ENCODE assay signal across 9 mouse cellular contexts in the genomic region with DNA sequence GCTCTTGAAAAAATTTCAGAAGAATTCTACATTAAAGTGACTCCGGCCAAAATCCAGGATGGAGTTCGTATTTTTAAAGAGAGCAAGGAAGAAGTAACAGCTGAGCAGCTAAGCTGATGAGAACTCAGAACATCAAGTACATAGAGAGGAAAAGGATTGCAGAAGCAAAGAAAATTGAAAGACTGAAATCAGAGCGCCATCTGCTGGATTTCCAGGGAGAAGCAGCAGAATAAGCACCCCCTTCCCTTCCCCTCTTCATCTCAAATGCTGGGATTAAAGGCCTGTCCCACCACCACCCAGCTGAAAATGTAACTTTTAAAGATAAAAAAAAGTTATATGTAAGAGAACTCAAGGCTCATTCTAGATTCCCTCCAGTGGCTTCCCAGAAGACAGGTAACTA. TPM values are rescaled to one million over a fixed set of nuclear protein-coding genes. Genes with fewer than 3 reads are reported as not detected.
A peak's percentile ranks its signal among the peaks of the same experiment; 100 is the strongest.
DNase-seq lines count a peak whose midpoint lies in the region; ATAC-seq and TF ChIP-seq lines count a peak whose summit lies in the region.
"Had no signal": no experiment of that assay in that cellular context is flagged by ENCODE, and none has a peak within 500 bp of the region (broad histone marks: within the 10 kb centered on the region; RNA-seq: fewer than 3 reads in every experiment).

No protein-coding gene starts in this region.

- no peaks in the 10 kb centered on the region for H3K4me1 ChIP-seq in forebrain, postnatal 0 days (ENCODE audit: insufficient read depth)
- peaks cover 16% of the 10 kb centered on the region for H3K4me1 ChIP-seq in forebrain, embryonic 15.5 days
- H3K4me1 ChIP-seq in embryonic fibroblast, embryonic 13.5 days (ENCODE audit: control insufficient read depth, insufficient read depth, low read length): no peaks in the 10 kb centered on the region

- H3K9me3 ChIP-seq in forebrain, postnatal 0 days (ENCODE audit: low read length): no peaks in the 10 kb centered on the region
- H3K9me3 ChIP-seq in forebrain, embryonic 15.5 days: no peaks in the 10 kb centered on the region
- H3K9me3 ChIP-seq: liver, embryonic 15.5 days had no signal

- peak; percentile 86 for TF ChIP-seq CTCF in forebrain, postnatal 0 days (IDR thresholded peaks at IDR 0.05; ENCODE audit: low read depth)
- TF ChIP-seq CTCF in embryonic fibroblast, embryonic 13.5 days (IDR thresholded peaks at IDR 0.05; ENCODE audit: borderline replicate concordance, insufficient read depth, low read length): 0 out of 2 replicates have a peak, but pooled peaks have one; percentile 13

- no peaks in the 10 kb centered on the region for H3K27me3 ChIP-seq in forebrain, postnatal 0 days (ENCODE audit: insufficient read depth, low read length)
- H3K27me3 ChIP-seq in forebrain, embryonic 15.5 days: no peaks in the 10 kb centered on the region
- H3K27me3 ChIP-seq: liver, embryonic 15.5 days had no signal

- H3K4me3 ChIP-seq in forebrain, postnatal 0 days (ENCODE audit: low read depth, low read length): no peak overlapping the region
- H3K4me3 ChIP-seq in forebrain, embryonic 15.5 days: no peak overlapping the region
- H3K4me3 ChIP-seq in embryonic fibroblast, embryonic 13.5 days (ENCODE audit: insufficient read depth, low read length): no peak overlapping the region
- H3K4me3 ChIP-seq: liver, embryonic 15.5 days had no signal

- WGBS in forebrain, postnatal 0 days: 33% methylated on average over 3 of the region's 3 CpGs
- 35% methylated on average over 3 of the region's 3 CpGs for WGBS in forebrain, embryonic 15.5 days

- H3K4me2 ChIP-seq in forebrain, postnatal 0 days (ENCODE audit: low read depth): no peak overlapping the region
- no peak overlapping the region for H3K4me2 ChIP-seq in forebrain, embryonic 15.5 days (replicated peaks)
- H3K4me2 ChIP-seq: liver, embryonic 15.5 days had no signal

- no peaks in the 10 kb centered on the region; the same call in 1 of the 2 replicates for H3K36me3 ChIP-seq in forebrain, postnatal 0 days (ENCODE audit: insufficient read depth)
- H3K36me3 ChIP-seq in forebrain, embryonic 15.5 days: peaks cover 3% of the 10 kb centered on the region; the same call in 1 of the 2 replicates
- H3K36me3 ChIP-seq: liver, embryonic 15.5 days had no signal

- TF ChIP-seq POLR2A in embryonic fibroblast, embryonic 13.5 days (IDR thresholded peaks at IDR 0.05; ENCODE audit: low read depth, low read length): no peak

- no peak overlapping the region for H3K27ac ChIP-seq in forebrain, postnatal 0 days (ENCODE audit: low read depth, low read length)
- H3K27ac ChIP-seq in forebrain, embryonic 15.5 days (replicated peaks): no peak overlapping the region
- H3K27ac ChIP-seq in embryonic fibroblast, embryonic 13.5 days (ENCODE audit: insufficient read depth, low read length): no peak overlapping the region
- H3K27ac ChIP-seq: liver, embryonic 15.5 days had no signal

- peak; percentile 81 for DNase-seq in forebrain, postnatal 0 days
- peak; percentile 76 to 78 for DNase-seq in B cell, adult 2 months
- DNase-seq in adrenal gland, postnatal 25 days: peak; percentile 47
- DNase-seq in layer of hippocampus, adult 9-11 months: peak; percentile 20
- DNase-seq in testis, postnatal 10 days (ENCODE audit: low spot score): peak; percentile 76

- no peak overlapping the region for H3K9ac ChIP-seq in forebrain, postnatal 0 days
- H3K9ac ChIP-seq in forebrain, embryonic 15.5 days (replicated peaks): no peak overlapping the region
- H3K9ac ChIP-seq: liver, embryonic 15.5 days had no signal

- no peak for ATAC-seq in forebrain, postnatal 0 days
- ATAC-seq in forebrain, embryonic 15.5 days (replicated peaks): no peak
- ATAC-seq in megakaryocyte-erythroid progenitor cell, adult 5-6 weeks (replicated peaks; ENCODE audit: low FRiP score, low TSS enrichment, poor library complexity, severe bottlenecking): 0 out of 2 replicates have a peak, but pooled peaks have one; percentile 23

RNA-seq across cellular contexts. Expression of gene 1810024B03Rik, which starts 3.1 kb away (rescaled TPM):
- total RNA-seq in forebrain, postnatal 0 days (2014; rRNA removed): 0.48 and 0.62 TPM in 2 replicates
- polyA plus RNA-seq in forebrain, postnatal 0 days (2015; fragmentation: Nextera tagmentation; extraction: Ambion mirVana): 0.96 and 1.7 TPM in 2 replicates
- polyA plus RNA-seq in forebrain, embryonic 15.5 days (2015; fragmentation: Nextera tagmentation; extraction: Ambion mirVana): 1.3 and 1.7 TPM in 2 replicates
- total RNA-seq in adrenal gland, postnatal 25 days (2021): 1.7 and 2.0 TPM in 2 replicates
- polyA plus RNA-seq in embryonic fibroblast, embryonic 13.5 days (2011; ENCODE audit: insufficient read length, low read depth, missing spikeins): 1.1 and 1.5 TPM in 2 replicates
- 2.8 and 6.5 TPM in 2 replicates for total RNA-seq in megakaryocyte-erythroid progenitor cell, adult 5-6 weeks (2014; fragmentation: Nextera tagmentation)
- total RNA-seq in megakaryocyte-erythroid progenitor cell, adult 5-6 weeks (2017): 1.6 and 2.6 TPM in 2 replicates

RNA-seq across cellular contexts. Expression of gene Snrnp200, which starts 3.3 kb away (rescaled TPM):
- total RNA-seq in forebrain, postnatal 0 days (2014; rRNA removed): 88.8 and 111 TPM in 2 replicates
- 27.8 and 32.6 TPM in 2 replicates for polyA plus RNA-seq in forebrain, postnatal 0 days (2015; fragmentation: Nextera tagmentation; extraction: Ambion mirVana)
- polyA plus RNA-seq in forebrain, embryonic 15.5 days (2015; fragmentation: Nextera tagmentation; extraction: Ambion mirVana): 57.0 and 59.8 TPM in 2 replicates
- total RNA-seq in adrenal gland, postnatal 25 days (2021): 75.5 and 84.1 TPM in 2 replicates
- 62.4 and 63.6 TPM in 2 replicates for polyA plus RNA-seq in embryonic fibroblast, embryonic 13.5 days (2011; ENCODE audit: insufficient read length, low read depth, missing spikeins)
- total RNA-seq in megakaryocyte-erythroid progenitor cell, adult 5-6 weeks (2014; fragmentation: Nextera tagmentation): 99.4 and 122 TPM in 2 replicates
- 202 and 255 TPM in 2 replicates for total RNA-seq in megakaryocyte-erythroid progenitor cell, adult 5-6 weeks (2017)

RNA-seq across cellular contexts. Expression of gene Ciao1, which starts 42.7 kb away (rescaled TPM):
- total RNA-seq in forebrain, postnatal 0 days (2014; rRNA removed): 32.8 and 50.3 TPM in 2 replicates
- polyA plus RNA-seq in forebrain, postnatal 0 days (2015; fragmentation: Nextera tagmentation; extraction: Ambion mirVana): 27.8 and 33.1 TPM in 2 replicates
- polyA plus RNA-seq in forebrain, embryonic 15.5 days (2015; fragmentation: Nextera tagmentation; extraction: Ambion mirVana): 67.6 and 70.0 TPM in 2 replicates
- 81.8 and 94.5 TPM in 2 replicates for total RNA-seq in adrenal gland, postnatal 25 days (2021)
- polyA plus RNA-seq in embryonic fibroblast, embryonic 13.5 days (2011; ENCODE audit: insufficient read length, low read depth, missing spikeins): 23.1 and 28.8 TPM in 2 replicates
- total RNA-seq in megakaryocyte-erythroid progenitor cell, adult 5-6 weeks (2014; fragmentation: Nextera tagmentation): 39.4 and 40.1 TPM in 2 replicates
- 19.0 and 45.1 TPM in 2 replicates for total RNA-seq in megakaryocyte-erythroid progenitor cell, adult 5-6 weeks (2017)

RNA-seq across cellular contexts. Expression of gene Tmem127, which starts 42.8 kb away (rescaled TPM):
- total RNA-seq in forebrain, postnatal 0 days (2014; rRNA removed): 85.2 and 94.4 TPM in 2 replicates
- polyA plus RNA-seq in forebrain, postnatal 0 days (2015; fragmentation: Nextera tagmentation; extraction: Ambion mirVana): 61.6 and 74.6 TPM in 2 replicates
- 46.4 and 51.0 TPM in 2 replicates for polyA plus RNA-seq in forebrain, embryonic 15.5 days (2015; fragmentation: Nextera tagmentation; extraction: Ambion mirVana)
- total RNA-seq in adrenal gland, postnatal 25 days (2021): 72.3 and 79.3 TPM in 2 replicates
- polyA plus RNA-seq in embryonic fibroblast, embryonic 13.5 days (2011; ENCODE audit: insufficient read length, low read depth, missing spikeins): 59.2 and 61.2 TPM in 2 replicates
- 17.5 and 26.0 TPM in 2 replicates for total RNA-seq in megakaryocyte-erythroid progenitor cell, adult 5-6 weeks (2014; fragmentation: Nextera tagmentation)
- total RNA-seq in megakaryocyte-erythroid progenitor cell, adult 5-6 weeks (2017): 38.7 and 39.5 TPM in 2 replicates

Comparison
In these comparisons a context has a peak if more than half of its experiments do, and no peak if none do; other contexts are left out.
1. DNase-seq: peak in every context shown above with its lines; median percentile 81 in forebrain, postnatal 0 days; 77 in B cell, adult 2 months; 76 in testis, postnatal 10 days; 47 in adrenal gland, postnatal 25 days; 20 in layer of hippocampus, adult 9-11 months.